Mouse (Mus musculus) lung, embryonic 15.5 days (tissue): ENCODE data around the gene Nrip3. TPM values are rescaled to one million over a fixed set of nuclear protein-coding genes. Genes with fewer than 3 reads are reported as not detected.

Experiments used
- ATAC-seq: fragments of 200-750 bp; cut with Nextera tagmentation; 2 replicates; pipeline ENCODE4 v1.8.0; 2017; ENCODE audit warnings: moderate number of reproducible peaks, borderline replicate concordance; ENCODE audit not compliant: low FRiP score, low TSS enrichment; ENCODE audit errors: extremely low read depth
- H3K27ac ChIP-seq: fragments of 300-500 bp; sonication (generic); 2 replicates; pipeline ENCODE4 v1.5.1; 2015; ENCODE audit warnings: moderate library complexity, mild to moderate bottlenecking, inconsistent platforms
- H3K27me3 ChIP-seq: fragments of 300-500 bp; sonication (generic); 2 replicates; pipeline ENCODE4 v1.6.1; 2015; ENCODE audit warnings: inconsistent platforms
- H3K36me3 ChIP-seq: fragments of 300-500 bp; sonication (generic); 2 replicates; pipeline ENCODE4 v1.6.1; 2015; ENCODE audit warnings: inconsistent platforms
- H3K4me1 ChIP-seq: fragments of 300-500 bp; sonication (generic); 2 replicates; pipeline ENCODE4 v1.6.1; 2015; ENCODE audit warnings: inconsistent platforms
- H3K4me2 ChIP-seq: fragments of 300-500 bp; sonication (generic); 2 replicates; pipeline ENCODE4 v1.6.1; 2015; ENCODE audit warnings: inconsistent platforms, mild to moderate bottlenecking, moderate library complexity
- H3K4me3 ChIP-seq: fragments of 300-500 bp; sonication (generic); 2 replicates; pipeline ENCODE4 v1.5.1; 2015; ENCODE audit warnings: mild to moderate bottlenecking, inconsistent platforms
- H3K9ac ChIP-seq: fragments of 300-500 bp; sonication (generic); 2 replicates; pipeline ENCODE4 v1.6.1; 2015; ENCODE audit warnings: inconsistent platforms
- H3K9me3 ChIP-seq: fragments of 300-500 bp; sonication (generic); 2 replicates; pipeline ENCODE4 v1.6.1; 2016; ENCODE audit warnings: inconsistent platforms
- WGBS: fragments of 180-500 bp; shearing (Covaris S2); methylation state at CpG from one replicate; pipeline ENCODE4 v1.1.7; 2015; 5-methylcytosine and 5-hydroxymethylcytosine counted together
- polyA plus RNA-seq: library from polyadenylated mRNA; unstranded; fragments of >200 nt; fragmentation: Nextera tagmentation; extraction: Ambion mirVana; gene quantifications from 2 replicates; pipeline ENCODE4 v1.2.1, GENCODE M21; 2015

The Nrip3 gene
- polyA plus RNA-seq, 1 experiment from 2014 or later, result 0.49 TPM

DNA sequence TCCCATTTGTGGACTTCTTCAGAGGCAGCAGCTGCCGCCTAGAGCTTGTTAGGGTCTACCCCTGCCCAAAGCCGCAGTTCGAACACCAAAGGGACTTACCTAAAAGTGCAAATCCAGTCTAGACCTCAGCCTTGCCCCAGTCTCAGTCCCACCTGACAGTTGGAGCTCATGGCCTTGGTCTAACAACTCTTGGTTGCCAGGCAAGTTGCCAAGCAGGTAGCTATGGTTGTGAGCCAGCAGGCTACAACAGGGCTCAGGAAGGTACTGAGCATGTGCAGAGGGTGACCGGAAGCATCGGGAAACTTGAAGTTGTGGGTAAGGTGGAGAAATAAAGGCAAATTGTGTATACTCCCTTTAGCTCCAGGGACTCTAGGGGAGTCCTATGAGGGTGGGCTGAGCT lies 58.1 kb downstream of the Nrip3 start, which contains the start of gene BC051019:
Gene BC051019 (minus strand): TSS at position 154 of the 400 bp plus-strand sequence.
- H3K9me3 ChIP-seq, result no peaks in the 10 kb centered on the region
- no peak within 1 kb of the TSS for H3K4me2 ChIP-seq
- 86% methylated on average over 5 of the region's 5 CpGs for WGBS
- no peak within 1 kb of the TSS for H3K4me3 ChIP-seq
- H3K4me1 ChIP-seq, result peaks cover under 1% of the 10 kb centered on the region
- H3K27me3 ChIP-seq, result no peaks in the 10 kb centered on the region
- H3K9ac ChIP-seq, result no peak within 1 kb of the TSS
- no peak for ATAC-seq
- H3K27ac ChIP-seq, result no peak within 1 kb of the TSS
- no peaks in the 10 kb centered on the region for H3K36me3 ChIP-seq

DNA sequence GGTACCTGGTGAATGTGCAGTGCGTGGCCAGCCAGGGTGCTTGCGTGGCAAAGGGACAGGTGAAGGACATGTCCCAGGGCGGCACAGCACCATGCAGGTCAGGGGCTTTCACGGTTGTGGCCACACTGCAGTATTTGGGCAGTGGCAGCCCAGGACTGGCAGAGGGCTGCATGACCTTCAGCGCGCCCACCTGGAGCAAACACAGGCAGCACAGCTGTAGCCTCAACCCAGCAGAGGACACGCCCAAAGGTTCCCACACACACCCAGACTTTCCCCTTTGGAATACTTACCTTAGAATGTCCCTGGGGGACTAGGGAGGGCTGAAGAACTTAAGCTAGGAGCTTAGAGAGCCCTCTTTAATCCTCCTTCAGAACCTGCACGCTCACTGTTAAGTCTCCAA lies 58.7 kb downstream of the Nrip3 start:
- H3K4me3 ChIP-seq, result no peak overlapping the region
- no peak overlapping the region for H3K9ac ChIP-seq
- no peak for ATAC-seq
- no peaks in the 10 kb centered on the region for H3K4me1 ChIP-seq
- no peak overlapping the region for H3K27ac ChIP-seq
- H3K36me3 ChIP-seq, result no peaks in the 10 kb centered on the region
- no peaks in the 10 kb centered on the region for H3K27me3 ChIP-seq
- H3K4me2 ChIP-seq, result no peak overlapping the region
- 91% methylated on average over 8 of the region's 8 CpGs for WGBS
- H3K9me3 ChIP-seq, result no peaks in the 10 kb centered on the region

DNA sequence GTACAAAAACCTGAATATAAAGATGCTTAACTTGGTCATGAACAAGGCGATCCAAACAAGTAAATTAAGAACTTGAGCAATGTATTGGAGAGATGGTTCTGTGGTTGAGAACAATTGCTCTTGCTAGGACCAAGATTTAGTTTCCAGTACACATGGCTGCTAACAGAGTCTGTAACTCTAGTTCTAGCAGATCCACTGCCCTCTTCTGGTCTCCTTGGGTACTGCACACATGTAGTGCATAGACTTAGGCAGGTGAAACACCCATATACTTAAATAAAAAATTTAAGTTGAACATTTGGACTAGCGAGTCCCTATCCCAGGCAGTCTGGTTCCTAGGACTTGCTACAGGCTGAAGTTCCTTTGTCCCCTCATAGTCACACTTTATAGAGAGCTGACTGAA lies 59.2 kb downstream of the Nrip3 start:
- 98% methylated on average over 2 of the region's 2 CpGs for WGBS
- H3K27me3 ChIP-seq, result no peaks in the 10 kb centered on the region

DNA sequence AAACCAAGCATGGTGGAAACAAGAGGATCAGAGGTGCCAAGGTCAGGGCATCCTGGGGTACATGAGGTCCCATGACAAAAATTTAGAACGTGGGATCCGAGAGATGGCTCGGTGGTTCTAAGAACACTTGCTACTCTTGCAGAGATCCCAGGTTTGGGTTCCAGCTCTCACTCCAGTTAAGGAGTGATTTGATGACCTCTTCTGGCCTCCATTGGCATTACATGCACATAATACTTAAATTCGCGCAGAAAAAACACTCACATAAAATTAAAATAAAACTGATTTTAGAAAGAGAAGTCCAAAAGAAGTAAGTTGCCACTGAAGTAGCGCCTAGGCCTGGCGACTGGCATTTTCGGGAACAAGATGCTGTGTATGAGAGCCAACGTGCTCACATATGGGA lies 62.5 kb downstream of the Nrip3 start:
- H3K27me3 ChIP-seq, result no peaks in the 10 kb centered on the region
- no peaks in the 10 kb centered on the region for H3K36me3 ChIP-seq
- no peak overlapping the region for H3K27ac ChIP-seq
- no peak overlapping the region for H3K4me2 ChIP-seq
- no peak overlapping the region for H3K9ac ChIP-seq
- 60% methylated on average over 9 of the region's 9 CpGs for WGBS
- ATAC-seq, result no peak
- no peak overlapping the region for H3K4me3 ChIP-seq
- H3K9me3 ChIP-seq, result no peaks in the 10 kb centered on the region
- H3K4me1 ChIP-seq, result no peaks in the 10 kb centered on the region

More for the DNA sequence above, 59.2 kb downstream of the Nrip3 start:
- ATAC-seq, result no peak
- Histone ChIP-seq H3K4me1 (no peaks in the 10 kb centered on the region), H3K27ac (no peak overlapping the region), H3K4me3 (no peak overlapping the region), H3K4me2 (no peak overlapping the region), H3K9me3 (no peaks in the 10 kb centered on the region), H3K9ac (no peak overlapping the region), H3K36me3 (no peaks in the 10 kb centered on the region)

DNA sequence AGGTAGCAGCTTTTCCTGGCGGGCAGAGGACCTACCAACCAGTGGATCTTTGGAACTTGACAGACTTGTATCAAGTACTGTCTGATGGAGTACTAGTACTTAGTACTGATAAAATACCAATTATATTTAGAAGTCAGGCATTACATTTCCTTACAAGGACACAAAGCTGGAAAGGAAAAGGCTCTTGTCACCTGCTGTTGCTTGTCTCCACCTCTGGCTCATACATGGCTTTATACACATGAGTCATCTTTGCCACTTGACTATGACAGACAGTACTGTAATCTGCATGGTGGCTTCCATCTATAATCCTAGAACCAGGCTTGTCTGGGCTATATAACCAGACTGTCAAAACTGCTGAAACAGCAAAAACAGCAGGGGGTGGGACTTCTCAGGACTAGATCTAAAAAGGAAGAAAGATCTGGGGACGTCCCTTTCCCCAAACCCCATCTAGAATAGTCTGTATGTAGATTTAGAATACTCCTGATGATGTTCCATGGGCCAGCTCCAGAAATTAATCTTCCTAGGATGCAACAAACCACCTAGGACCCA lies 68.3 kb downstream of the Nrip3 start:
- 91% methylated on average over 2 of the region's 2 CpGs for WGBS
- no peak overlapping the region for H3K4me2 ChIP-seq
- peaks cover 12% of the 10 kb centered on the region for H3K4me1 ChIP-seq
- H3K4me3 ChIP-seq, result no peak overlapping the region
- H3K27ac ChIP-seq, result no peak overlapping the region
- H3K36me3 ChIP-seq, result peaks cover 23% of the 10 kb centered on the region
- H3K9ac ChIP-seq, result no peak overlapping the region
- no peaks in the 10 kb centered on the region for H3K9me3 ChIP-seq
- H3K27me3 ChIP-seq, result no peaks in the 10 kb centered on the region
- ATAC-seq, result no peak

DNA sequence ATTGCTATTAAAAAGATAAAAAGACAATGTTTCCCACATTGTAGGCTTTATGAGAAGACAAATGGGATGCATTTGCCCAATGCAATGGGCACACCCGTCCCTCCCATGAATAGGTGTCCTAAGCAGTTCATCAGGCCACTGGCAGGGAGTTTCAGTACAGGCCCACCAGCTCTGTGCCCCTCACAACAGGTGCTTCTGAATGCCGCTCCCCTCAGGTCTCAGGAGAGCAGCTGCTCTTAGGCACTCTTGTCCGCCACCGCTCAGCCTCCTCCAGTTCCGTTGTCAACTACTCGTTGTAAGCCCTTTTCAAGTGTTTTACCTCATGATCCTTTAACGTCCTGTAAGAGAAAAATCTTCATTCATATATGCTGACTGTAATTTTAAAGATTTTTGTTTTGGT lies 69.6 kb downstream of the Nrip3 start:
- no peak overlapping the region for H3K4me3 ChIP-seq
- WGBS, result 80% methylated on average over 7 of the region's 7 CpGs
- no peak for ATAC-seq
- no peaks in the 10 kb centered on the region for H3K9me3 ChIP-seq
- no peak overlapping the region for H3K9ac ChIP-seq
- peaks cover 22% of the 10 kb centered on the region for H3K4me1 ChIP-seq
- H3K36me3 ChIP-seq, result peaks cover 23% of the 10 kb centered on the region
- no peak overlapping the region for H3K4me2 ChIP-seq
- no peaks in the 10 kb centered on the region for H3K27me3 ChIP-seq
- H3K27ac ChIP-seq, result no peak overlapping the region

DNA sequence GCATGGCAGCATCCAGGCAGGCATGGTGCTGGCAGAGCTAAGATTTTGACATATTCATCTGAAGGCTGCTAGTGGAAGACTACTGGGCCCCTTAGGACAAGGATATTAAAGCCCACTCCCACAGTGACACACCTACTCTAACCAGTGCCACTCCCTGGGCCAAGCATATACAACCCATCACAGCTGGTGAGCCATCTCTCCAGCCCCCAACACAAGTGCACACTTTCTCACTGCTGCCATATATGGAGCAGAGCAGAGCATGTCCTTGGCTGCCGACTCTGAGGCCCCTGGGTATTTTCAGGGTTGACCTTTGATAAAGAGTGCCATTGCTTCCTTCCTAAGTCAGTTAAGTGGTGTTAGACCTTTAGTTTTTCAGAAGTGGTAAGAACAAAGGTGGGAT lies 71.8 kb downstream of the Nrip3 start:
- H3K4me1 ChIP-seq, result peaks cover 27% of the 10 kb centered on the region
- H3K4me2 ChIP-seq, result no peak overlapping the region
- H3K9me3 ChIP-seq, result no peaks in the 10 kb centered on the region
- WGBS, result 48% methylated on average over 1 of the region's 1 CpGs
- ATAC-seq, result no peak
- H3K4me3 ChIP-seq, result no peak overlapping the region
- no peak overlapping the region for H3K9ac ChIP-seq
- H3K27ac ChIP-seq, result peak overlapping the region; percentile 80
- H3K27me3 ChIP-seq, result no peaks in the 10 kb centered on the region
- peaks cover 23% of the 10 kb centered on the region for H3K36me3 ChIP-seq

DNA sequence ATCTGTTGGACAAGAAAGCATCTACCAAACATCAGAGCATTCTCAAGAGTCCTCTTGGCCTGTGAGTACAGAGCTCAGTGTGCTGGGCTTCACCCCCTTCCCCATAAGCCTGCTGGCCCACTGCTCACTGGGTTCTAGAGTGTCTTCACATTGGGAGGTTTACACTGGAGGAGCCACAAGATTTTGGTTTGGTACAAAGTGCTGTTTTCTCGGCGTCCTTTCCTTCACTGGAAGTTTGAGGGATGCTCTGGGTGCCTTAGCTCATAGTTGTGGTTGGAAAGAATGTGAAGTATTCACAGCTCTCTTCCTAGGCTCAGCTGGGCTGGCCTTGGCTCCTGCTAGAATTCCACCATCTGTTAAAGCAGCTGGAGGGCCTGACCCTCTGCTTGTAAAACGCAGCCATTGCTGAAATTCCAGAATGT lies 72.9 kb downstream of the Nrip3 start:
- H3K27me3 ChIP-seq, result no peaks in the 10 kb centered on the region
- peaks cover 31% of the 10 kb centered on the region for H3K4me1 ChIP-seq
- peaks cover 23% of the 10 kb centered on the region for H3K36me3 ChIP-seq
- no peak overlapping the region for H3K9ac ChIP-seq
- no peaks in the 10 kb centered on the region for H3K9me3 ChIP-seq
- peak; percentile 82 for ATAC-seq
- no peak overlapping the region for H3K4me2 ChIP-seq
- 4% methylated on average over 3 of the region's 3 CpGs for WGBS
- H3K27ac ChIP-seq, result peak overlapping the region; percentile 80
- no peak overlapping the region for H3K4me3 ChIP-seq

Other genes starting within 250 kb of the Nrip3 start
- 59.6 and 61.2 TPM in 2 replicates for gene St5, start 78.4 kb downstream of the Nrip3 start, polyA plus RNA-seq
- 39.3 and 41.2 TPM in 2 replicates for gene Akip1, start 78.3 kb downstream of the Nrip3 start, polyA plus RNA-seq
- gene BC051019, start 58.2 kb downstream of the Nrip3 start, polyA plus RNA-seq, result 2.1 and 2.5 TPM in 2 replicates
- gene Ascl3, start 50.3 kb downstream of the Nrip3 start, polyA plus RNA-seq, result 0.30 TPM in 1 of 2 replicates, not detected in the other
- 56.6 and 59.9 TPM in 2 replicates for gene Tmem9b, start 29.1 kb downstream of the Nrip3 start, polyA plus RNA-seq
- 2.5 and 3.1 TPM in 2 replicates for gene Scube2, start 83.7 kb upstream of the Nrip3 start, polyA plus RNA-seq
- gene Dennd5a, start 178.4 kb upstream of the Nrip3 start, polyA plus RNA-seq, result 35.4 and 38.4 TPM in 2 replicates
- gene Tmem41b, start 204.9 kb upstream of the Nrip3 start, polyA plus RNA-seq, result 61.6 and 65.6 TPM in 2 replicates
- 45.6 and 46.2 TPM in 2 replicates for gene Ipo7, start 236.2 kb upstream of the Nrip3 start, polyA plus RNA-seq